Mouse (Mus musculus) lung, postnatal 0 days (tissue): ENCODE data around the gene Ccdc85b.

Source experiments
- CTCF ChIP-seq: IDR thresholded peaks from 2 replicates; pipeline ENCODE4 v1.5.1; 2016; ENCODE audit warnings: antibody characterized with exemption, mild to moderate bottlenecking
- EP300 ChIP-seq: IDR thresholded peaks from 2 replicates; pipeline ENCODE4 v1.6.1; 2016; ENCODE audit warnings: antibody characterized with exemption, mild to moderate bottlenecking, control low read depth

DNA sequence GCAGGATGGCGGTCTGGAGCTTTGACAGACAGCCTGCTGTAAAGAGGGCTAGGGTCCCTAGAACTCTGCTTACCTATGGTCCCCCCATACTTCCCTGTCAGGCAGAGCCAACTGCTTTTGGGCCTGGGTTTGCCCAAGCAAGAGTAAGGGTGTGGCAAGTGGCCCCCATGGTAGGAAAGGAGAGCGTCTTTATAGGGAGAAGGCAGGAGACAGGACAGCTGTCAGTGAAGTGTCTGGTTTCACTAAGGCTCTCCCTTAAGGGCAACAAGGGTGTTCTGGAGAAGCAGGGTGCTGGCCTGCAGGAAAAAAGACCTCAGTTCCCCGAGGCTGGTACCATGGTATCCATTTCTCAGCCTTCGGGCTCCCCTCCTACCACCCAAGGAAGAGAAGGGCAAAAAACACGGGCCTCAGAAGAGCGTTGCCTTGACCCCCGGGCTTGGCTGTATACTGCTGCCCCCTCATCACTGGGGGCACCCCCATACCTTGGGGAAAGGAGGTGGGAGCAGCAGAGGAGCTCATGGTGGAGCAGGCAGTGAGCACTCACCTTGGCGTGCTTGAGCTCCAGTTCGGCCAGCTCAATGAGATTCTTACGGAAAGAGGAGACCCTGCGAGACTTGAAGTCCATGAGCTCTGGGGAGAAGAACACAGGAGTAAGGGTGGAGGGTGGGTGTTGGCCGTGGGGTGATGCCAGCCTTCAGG lies 37.8 kb upstream of the Ccdc85b start:
- TF ChIP-seq CTCF (no peak), EP300 (no peak)
